Mouse (Mus musculus): ENCODE results near the gene Rnf225. TPM values are rescaled to one million over a fixed set of nuclear protein-coding genes. Genes with fewer than 3 reads are reported as not detected.
"Not testable (repeated sequence)": the region's sequence is repeated elsewhere in the genome, so short reads cannot be mapped to it uniquely, and the experiment has no call there.

Rnf225 gene
- 0.66 and 0.94 TPM in 2 replicates for polyA plus RNA-seq (2016; fragmentation: Nextera tagmentation; extraction: Ambion mirVana)

GRCm38 (mm10) chr7:12927191-12927680, at the start of gene Rnf225:
Gene Rnf225 (plus strand): TSS chr7:12927416.
- 17% methylated on average over 8 of the region's 8 CpGs for WGBS
- peak; percentile 73 for DNase-seq (ENCODE audit: low spot score)
- Histone ChIP-seq H3K36me3 (peaks cover 64% of the 10 kb centered on the region), H3K9me3 (replicated peaks) (0 out of 2 replicates have a peak, but pooled peaks cover 1% of the 10 kb centered on the region), H3K4me1 (peaks cover 35% of the 10 kb centered on the region), H3K27ac (peak within 1 kb of the TSS; percentile 50; the same call in 1 of the 2 replicates), H3K27me3 (ENCODE audit: low read depth, poor library complexity, severe bottlenecking) (peaks cover 45% of the 10 kb centered on the region), H3K4me3 (peak within 1 kb of the TSS; percentile 48)

DNA sequence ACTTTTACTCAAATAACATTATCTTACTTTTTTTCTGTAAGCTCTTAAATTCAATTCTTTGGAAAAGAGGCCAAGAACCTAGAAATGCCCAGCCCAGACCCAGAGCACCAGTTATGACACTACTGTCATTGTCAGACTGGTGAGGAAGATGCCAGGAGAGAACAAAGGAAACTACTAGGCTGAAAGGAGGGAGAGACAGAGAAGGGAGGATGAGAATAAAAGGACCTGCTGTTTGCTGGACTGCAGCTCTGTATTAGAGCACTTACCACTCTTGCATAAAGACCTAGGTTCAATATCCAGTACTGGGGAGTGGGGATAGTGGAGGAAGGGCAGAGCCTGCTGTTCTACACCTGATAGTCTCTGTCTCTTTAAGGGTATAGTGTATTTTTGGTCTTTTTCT, 47.2 kb upstream of the Rnf225 start:
- peaks cover 21% of the 10 kb centered on the region for H3K36me3 ChIP-seq
- peaks cover 12% of the 10 kb centered on the region for H3K4me1 ChIP-seq
- DNase-seq (ENCODE audit: low spot score): no peak
- no peak overlapping the region for H3K4me3 ChIP-seq
- no peaks in the 10 kb centered on the region for H3K9me3 ChIP-seq (replicated peaks)
- no peak overlapping the region for H3K27ac ChIP-seq
- H3K27me3 ChIP-seq (ENCODE audit: low read depth, poor library complexity, severe bottlenecking): no peaks in the 10 kb centered on the region

DNA sequence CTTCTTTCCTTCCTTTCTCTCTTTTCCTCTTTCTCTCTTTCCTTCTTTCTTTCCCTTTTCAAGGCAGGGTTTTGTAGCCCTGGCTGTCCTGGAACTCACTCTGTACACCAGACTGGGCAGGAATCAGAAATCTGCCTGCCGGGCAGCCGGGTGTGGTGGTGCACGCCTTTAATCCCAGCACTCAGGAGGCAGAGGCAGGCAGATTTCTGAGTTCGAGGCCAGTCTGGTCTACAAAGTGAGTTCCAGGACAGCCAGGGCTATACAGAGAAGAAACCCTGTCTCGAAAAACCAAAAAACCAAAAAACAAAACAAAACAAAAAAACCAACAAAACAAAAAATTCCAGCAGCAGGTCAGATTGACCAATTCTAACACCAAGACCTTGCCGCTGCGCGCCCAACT, 46.7 kb upstream of the Rnf225 start:
- H3K9me3 ChIP-seq (replicated peaks); H3K27me3 ChIP-seq (ENCODE audit: low read depth, poor library complexity, severe bottlenecking); DNase-seq (ENCODE audit: low spot score): not testable (repeated sequence)
- peaks cover 12% of the 10 kb centered on the region for H3K4me1 ChIP-seq
- H3K27ac ChIP-seq: peak overlapping the region; percentile 89
- H3K4me3 ChIP-seq: peak overlapping the region; percentile 79
- 45% methylated on average over 8 of the region's 8 CpGs for WGBS
- H3K36me3 ChIP-seq: peaks cover 26% of the 10 kb centered on the region

GRCm38 (mm10) chr7:12880911-12881660, 46.1 kb upstream of the Rnf225 start, which contains the start of gene Zfp128:
Gene Zfp128 (plus strand): TSS chr7:12881177.
- H3K9me3 ChIP-seq (replicated peaks): no peaks in the 10 kb centered on the region
- peaks cover 12% of the 10 kb centered on the region for H3K4me1 ChIP-seq
- H3K27ac ChIP-seq: peak within 1 kb of the TSS; percentile 89
- 2% methylated on average over 35 of the region's 35 CpGs for whole genome bisulfite sequencing
- H3K27me3 ChIP-seq (ENCODE audit: low read depth, poor library complexity, severe bottlenecking): no peaks in the 10 kb centered on the region
- peaks cover 32% of the 10 kb centered on the region for H3K36me3 ChIP-seq
- H3K4me3 ChIP-seq: peak within 1 kb of the TSS; percentile 79
- DNase-seq (ENCODE audit: low spot score): peak; percentile 93

- WGBS: 92% methylated on average over 12 of the region's 12 CpGs
- Histone ChIP-seq H3K9me3 (replicated peaks) (no peaks in the 10 kb centered on the region), H3K36me3 (peaks cover 86% of the 10 kb centered on the region)
Measured at GRCm38 (mm10) chr7:12886563-12887266, 40.5 kb upstream of the Rnf225 start.

GRCm38 (mm10) chr7:12887585-12887984, 39.6 kb upstream of the Rnf225 start:
- DNase-seq (ENCODE audit: low spot score): no peak
- Histone ChIP-seq H3K27ac (no peak overlapping the region), H3K9me3 (replicated peaks) (no peaks in the 10 kb centered on the region), H3K4me3 (no peak overlapping the region), H3K36me3 (peaks cover 94% of the 10 kb centered on the region), H3K27me3 (ENCODE audit: low read depth, poor library complexity, severe bottlenecking) (no peaks in the 10 kb centered on the region), H3K4me1 (no peaks in the 10 kb centered on the region)
- WGBS: 96% methylated on average over 5 of the region's 5 CpGs

More at GRCm38 (mm10) chr7:12886563-12887266, 40.5 kb upstream of the Rnf225 start:
- peaks cover 8% of the 10 kb centered on the region for H3K4me1 ChIP-seq
- H3K4me3 ChIP-seq: no peak overlapping the region
- DNase-seq (ENCODE audit: low spot score): no peak
- no peak overlapping the region for H3K27ac ChIP-seq
- H3K27me3 ChIP-seq (ENCODE audit: low read depth, poor library complexity, severe bottlenecking): no peaks in the 10 kb centered on the region

- H3K4me3 ChIP-seq: no peak overlapping the region
- DNase-seq (ENCODE audit: low spot score): no peak
- H3K27me3 ChIP-seq (ENCODE audit: low read depth, poor library complexity, severe bottlenecking): no peaks in the 10 kb centered on the region
- H3K36me3 ChIP-seq: peaks cover 66% of the 10 kb centered on the region
- no peaks in the 10 kb centered on the region for H3K4me1 ChIP-seq
- H3K9me3 ChIP-seq (replicated peaks): no peaks in the 10 kb centered on the region
- WGBS: 90% methylated on average over 14 of the region's 14 CpGs
- H3K27ac ChIP-seq: no peak overlapping the region
Measured at GRCm38 (mm10) chr7:12890928-12891327, 36.3 kb upstream of the Rnf225 start.

DNA sequence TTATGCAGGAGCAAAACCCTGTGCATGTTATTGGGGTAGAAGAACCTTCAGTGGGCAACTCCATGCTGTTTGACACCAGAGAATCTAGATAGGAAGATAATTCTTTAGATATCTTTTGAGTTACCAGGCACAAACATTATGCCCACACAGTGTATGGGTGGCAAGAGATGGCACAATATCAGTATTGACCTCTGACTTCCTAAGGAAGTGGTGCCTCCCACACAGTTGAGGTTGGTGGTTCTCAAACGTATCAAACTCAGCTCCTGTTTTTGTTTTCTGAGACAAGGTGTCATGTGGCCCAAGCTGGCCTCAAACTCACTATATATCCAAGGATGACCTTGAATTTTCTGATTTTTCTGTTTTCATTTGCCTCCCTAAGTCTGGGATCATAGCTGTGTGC, 35.9 kb upstream of the Rnf225 start:
- H3K4me1 ChIP-seq: no peaks in the 10 kb centered on the region
- whole genome bisulfite sequencing: 75% methylated on average over 1 of the region's 1 CpGs
- peaks cover 62% of the 10 kb centered on the region for H3K36me3 ChIP-seq
- H3K9me3 ChIP-seq (replicated peaks): no peaks in the 10 kb centered on the region
- no peak overlapping the region for H3K4me3 ChIP-seq
- no peaks in the 10 kb centered on the region for H3K27me3 ChIP-seq (ENCODE audit: low read depth, poor library complexity, severe bottlenecking)
- no peak overlapping the region for H3K27ac ChIP-seq
- DNase-seq (ENCODE audit: low spot score): no peak

DNA sequence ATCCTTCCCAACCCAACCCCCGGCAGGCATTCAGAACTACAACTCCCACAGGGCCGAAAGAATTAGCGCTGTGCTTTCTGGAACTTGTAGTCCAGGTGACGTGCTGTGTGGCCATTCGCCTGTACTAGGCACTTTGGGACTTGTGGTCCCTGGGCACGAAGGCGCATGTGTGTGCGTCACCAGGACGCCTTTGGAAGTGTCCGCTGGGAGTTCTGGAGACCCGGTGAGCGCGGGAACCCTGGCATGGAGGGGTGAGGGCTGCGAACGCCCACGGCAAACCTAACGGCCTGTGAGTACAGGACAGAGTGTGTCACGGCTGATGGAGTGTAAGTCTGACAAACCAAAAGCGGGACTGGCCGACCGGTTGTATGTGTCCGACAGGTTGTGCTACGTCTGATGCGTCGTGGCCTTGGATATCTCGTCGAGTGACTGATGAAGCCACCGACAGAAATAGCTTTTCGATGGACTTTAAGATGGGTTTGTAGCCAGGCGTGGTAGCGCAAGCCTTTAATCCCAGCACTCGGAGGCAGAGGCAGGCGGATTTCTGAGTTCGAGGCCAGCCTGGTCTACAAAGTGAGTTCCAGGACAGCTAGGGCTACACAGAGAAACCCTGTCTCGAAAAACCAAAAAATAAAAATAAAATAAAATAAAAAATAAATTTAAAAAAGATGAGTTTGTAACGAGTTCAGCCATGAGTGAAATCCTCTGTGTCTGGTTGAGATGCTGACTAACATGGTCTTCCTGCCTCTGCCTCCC, 29.4 kb upstream of the Rnf225 start, which contains the start of gene Zscan22:
Gene Zscan22 (plus strand): TSS at position 161 of the 756 bp plus-strand sequence.
- peak within 1 kb of the TSS; percentile 85 for H3K27ac ChIP-seq
- 8% methylated on average over 36 of the region's 36 CpGs for WGBS
- H3K9me3 ChIP-seq (replicated peaks): no peaks in the 10 kb centered on the region
- H3K36me3 ChIP-seq: peaks cover 25% of the 10 kb centered on the region
- peaks cover 5% of the 10 kb centered on the region; the same call in 1 of the 2 replicates for H3K4me1 ChIP-seq
- peak; percentile 91 for DNase-seq (ENCODE audit: low spot score)
- H3K4me3 ChIP-seq: peak within 1 kb of the TSS; percentile 70
- no peaks in the 10 kb centered on the region for H3K27me3 ChIP-seq (ENCODE audit: low read depth, poor library complexity, severe bottlenecking)

- Histone ChIP-seq H3K27me3 (ENCODE audit: low read depth, poor library complexity, severe bottlenecking) (no peaks in the 10 kb centered on the region), H3K27ac (no peak overlapping the region), H3K4me1 (peaks cover 5% of the 10 kb centered on the region; the same call in 1 of the 2 replicates), H3K4me3 (no peak overlapping the region), H3K36me3 (peaks cover 59% of the 10 kb centered on the region), H3K9me3 (replicated peaks) (no peaks in the 10 kb centered on the region)
- 90% methylated on average over 5 of the region's 5 CpGs for WGBS
- DNase-seq (ENCODE audit: low spot score): no peak
Measured at GRCm38 (mm10) chr7:12901517-12901916, 25.7 kb upstream of the Rnf225 start.

- no peak for DNase-seq (ENCODE audit: low spot score)
- H3K27ac ChIP-seq: no peak overlapping the region
- H3K27me3 ChIP-seq (ENCODE audit: low read depth, poor library complexity, severe bottlenecking): no peaks in the 10 kb centered on the region
- no peak overlapping the region for H3K4me3 ChIP-seq
- H3K36me3 ChIP-seq: peaks cover 80% of the 10 kb centered on the region
- 50% methylated on average over 10 of the region's 10 CpGs for WGBS
- 0 out of 2 replicates have a peak, but pooled peaks cover under 1% of the 10 kb centered on the region for H3K4me1 ChIP-seq
- no peaks in the 10 kb centered on the region for H3K9me3 ChIP-seq (replicated peaks)
Measured at GRCm38 (mm10) chr7:12903623-12904022, 23.6 kb upstream of the Rnf225 start.

GRCm38 (mm10) chr7:12905146-12905545, 22.1 kb upstream of the Rnf225 start:
- DNase-seq (ENCODE audit: low spot score): no peak
- H3K27me3 ChIP-seq (ENCODE audit: low read depth, poor library complexity, severe bottlenecking): no peaks in the 10 kb centered on the region
- no peak overlapping the region for H3K27ac ChIP-seq
- H3K9me3 ChIP-seq (replicated peaks): no peaks in the 10 kb centered on the region
- H3K36me3 ChIP-seq: peaks cover 90% of the 10 kb centered on the region
- WGBS: 100% methylated on average over 1 of the region's 1 CpGs
- H3K4me1 ChIP-seq: peaks cover 7% of the 10 kb centered on the region
- no peak overlapping the region for H3K4me3 ChIP-seq

Data from limb, embryonic 10.5 days (tissue).